Mouse (Mus musculus) stomach, postnatal 0 days (tissue): ENCODE measurements around the gene Yipf2. TPM values are rescaled to one million over a fixed set of nuclear protein-coding genes. Genes with fewer than 3 reads are reported as not detected.

Source experiments
- ATAC-seq: fragments of 200-750 bp; cut with Nextera tagmentation; 2 replicates; pipeline ENCODE4 v1.8.0; 2017; ENCODE audit not compliant: low FRiP score, low TSS enrichment
- DNase-seq: peaks from one replicate; pipeline ENCODE4 v3.0.0-alpha.2; 2016; ENCODE audit warnings: low spot score
- H3K27ac ChIP-seq: fragments of 300-500 bp; sonication (generic); replicated peaks from 2 replicates; pipeline ENCODE4 v1.5.1; 2014; ENCODE audit warnings: mild to moderate bottlenecking, control low read depth
- H3K27me3 ChIP-seq: fragments of 300-500 bp; sonication (generic); 2 replicates; pipeline ENCODE4 v1.6.1; 2014; ENCODE audit warnings: low read length; ENCODE audit not compliant: control insufficient read depth, insufficient read depth
- H3K36me3 ChIP-seq: fragments of 300-500 bp; sonication (generic); 2 replicates; pipeline ENCODE4 v1.6.1; 2014; ENCODE audit warnings: low read length, mixed read lengths; ENCODE audit not compliant: control insufficient read depth, insufficient read depth
- H3K4me1 ChIP-seq: fragments of 300-500 bp; sonication (generic); replicated peaks from 2 replicates; pipeline ENCODE4 v1.6.1; 2014; ENCODE audit warnings: antibody characterized with exemption; ENCODE audit not compliant: control insufficient read depth, insufficient read depth
- H3K4me2 ChIP-seq: fragments of 300-500 bp; sonication (generic); replicated peaks from 2 replicates; pipeline ENCODE4 v1.6.1; 2014; ENCODE audit warnings: low read depth, mild to moderate bottlenecking, control low read depth, moderate library complexity
- H3K4me3 ChIP-seq: fragments of 300-500 bp; sonication (generic); 2 replicates; pipeline ENCODE4 v1.5.1; 2014; ENCODE audit warnings: low read depth, low read length, control low read depth
- H3K9ac ChIP-seq: fragments of 300-500 bp; sonication (generic); 2 replicates; pipeline ENCODE4 v1.6.1; 2014; ENCODE audit warnings: mild to moderate bottlenecking, low read length, control low read depth, mixed read lengths
- H3K9me3 ChIP-seq: fragments of 300-500 bp; sonication (generic); 2 replicates; pipeline ENCODE4 v1.6.1; 2016; ENCODE audit warnings: low read length; ENCODE audit not compliant: control insufficient read depth
- CTCF ChIP-seq: IDR thresholded peaks from 2 replicates; pipeline ENCODE4 v1.5.1; 2016; ENCODE audit warnings: antibody characterized with exemption, low read depth, mild to moderate bottlenecking, moderate library complexity
- EP300 ChIP-seq: optimal IDR thresholded peaks from 2 replicates; pipeline ENCODE3; 2016; ENCODE audit warnings: antibody characterized with exemption
- WGBS: fragments of 180-500 bp; shearing (Covaris S2); extraction: QIAGEN DNeasy Blood & Tissue Kit; methylation state at CpG from one replicate; pipeline ENCODE4 v1.1.7; 2014; 5-methylcytosine and 5-hydroxymethylcytosine counted together
- polyA plus RNA-seq: library from polyadenylated mRNA; unstranded; fragments of >200 nt; fragmentation: Nextera tagmentation; extraction: Ambion mirVana; gene quantifications from 2 replicates; pipeline ENCODE4 v1.2.1, GENCODE M21; 2015

Yipf2 gene
- polyA plus RNA-seq, 1 experiment from 2014 or later, result 22.5 TPM

DNA sequence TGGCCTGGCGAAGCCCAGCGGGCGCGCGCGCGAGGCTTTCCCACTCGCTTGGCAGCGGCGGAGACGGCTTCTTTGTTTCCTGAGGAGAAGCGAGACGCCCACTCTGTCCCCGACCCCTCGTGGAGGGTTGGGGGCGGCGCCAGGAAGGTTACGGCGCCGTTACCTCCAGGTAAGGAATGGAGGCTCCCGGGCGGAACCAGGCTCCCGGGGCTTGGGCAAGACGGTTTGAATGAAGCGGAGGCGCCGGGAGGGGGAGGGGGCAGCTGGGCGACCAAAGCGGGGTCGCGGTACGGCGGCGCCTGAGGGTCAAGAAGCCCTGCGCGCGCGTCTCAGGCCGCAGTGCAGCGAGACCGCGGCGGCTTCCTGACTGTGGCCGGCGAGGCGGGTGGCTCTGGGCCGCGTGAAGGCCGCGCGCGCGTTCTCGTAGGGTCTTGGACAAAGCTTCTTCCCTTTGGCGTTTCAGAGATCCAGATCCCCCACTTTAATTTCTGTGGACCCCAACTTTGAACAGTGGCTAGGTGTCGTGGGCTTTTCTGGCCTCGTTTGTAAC lies 23.7 kb upstream of the Yipf2 start:
- no peaks in the 10 kb centered on the region for H3K9me3 ChIP-seq
- ATAC-seq, result peak; percentile 64
- under 1% methylated on average over 49 of the region's 57 CpGs for WGBS

DNA sequence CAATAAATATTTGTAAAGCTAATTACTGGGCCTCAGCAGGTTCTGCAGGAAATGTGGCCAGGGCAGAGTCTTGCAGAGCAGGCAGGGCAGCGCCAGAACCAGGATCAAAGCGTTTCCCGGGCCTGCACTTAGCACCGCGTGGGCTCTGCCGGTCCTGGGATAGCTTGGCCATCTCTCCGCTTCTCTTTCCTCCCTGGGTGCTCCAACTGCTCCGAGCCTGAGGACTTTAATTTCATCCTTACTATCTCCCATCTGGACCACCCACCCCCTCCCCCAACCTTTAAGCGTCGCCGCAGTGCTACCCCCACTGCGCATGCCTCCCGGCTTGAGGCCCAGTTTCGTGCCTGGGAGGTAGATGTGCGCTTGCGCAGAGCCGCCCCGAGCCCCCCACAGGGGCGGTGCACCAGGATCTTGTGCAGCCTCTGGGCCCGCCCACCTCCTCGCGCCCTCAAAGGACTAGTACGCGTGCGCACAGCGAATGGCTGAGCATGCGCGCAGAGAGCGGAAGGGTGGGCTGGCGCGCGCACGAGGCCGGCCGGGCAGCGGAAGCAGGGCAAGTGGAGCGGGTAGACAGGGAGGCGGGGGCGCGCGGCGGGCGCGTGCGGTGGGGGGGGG lies 23.1 kb upstream of the Yipf2 start, which contains the start of gene Smarca4:
Gene Smarca4 (plus strand): TSS at position 553 of the 615 bp plus-strand sequence.
- Histone ChIP-seq H3K27ac (peak within 1 kb of the TSS; percentile 98), H3K4me3 (peak within 1 kb of the TSS; percentile 84), H3K4me1 (no peaks in the 10 kb centered on the region; the same call in 1 of the 2 replicates), H3K4me2 (peak within 1 kb of the TSS; percentile 64), H3K36me3 (no peaks in the 10 kb centered on the region), H3K27me3 (no peaks in the 10 kb centered on the region), H3K9me3 (no peaks in the 10 kb centered on the region), H3K9ac (peak within 1 kb of the TSS; percentile 94)
- TF ChIP-seq EP300, result no peak
- TF ChIP-seq CTCF, result no peak; the same call in 1 of the 2 replicates
- peak; percentile 96 for ATAC-seq
- 1% methylated on average over 37 of the region's 45 CpGs for WGBS
- DNase-seq, result peak; percentile 99

More for the DNA sequence above, 23.7 kb upstream of the Yipf2 start:
- Histone ChIP-seq H3K4me3 (peak overlapping the region; percentile 84), H3K9ac (peak overlapping the region; percentile 94), H3K36me3 (no peaks in the 10 kb centered on the region), H3K4me2 (peak overlapping the region; percentile 64), H3K27ac (peak overlapping the region; percentile 98), H3K4me1 (no peaks in the 10 kb centered on the region; the same call in 1 of the 2 replicates), H3K27me3 (no peaks in the 10 kb centered on the region)
- TF ChIP-seq CTCF (no peak), EP300 (no peak)
- peak; percentile 83 for DNase-seq

DNA sequence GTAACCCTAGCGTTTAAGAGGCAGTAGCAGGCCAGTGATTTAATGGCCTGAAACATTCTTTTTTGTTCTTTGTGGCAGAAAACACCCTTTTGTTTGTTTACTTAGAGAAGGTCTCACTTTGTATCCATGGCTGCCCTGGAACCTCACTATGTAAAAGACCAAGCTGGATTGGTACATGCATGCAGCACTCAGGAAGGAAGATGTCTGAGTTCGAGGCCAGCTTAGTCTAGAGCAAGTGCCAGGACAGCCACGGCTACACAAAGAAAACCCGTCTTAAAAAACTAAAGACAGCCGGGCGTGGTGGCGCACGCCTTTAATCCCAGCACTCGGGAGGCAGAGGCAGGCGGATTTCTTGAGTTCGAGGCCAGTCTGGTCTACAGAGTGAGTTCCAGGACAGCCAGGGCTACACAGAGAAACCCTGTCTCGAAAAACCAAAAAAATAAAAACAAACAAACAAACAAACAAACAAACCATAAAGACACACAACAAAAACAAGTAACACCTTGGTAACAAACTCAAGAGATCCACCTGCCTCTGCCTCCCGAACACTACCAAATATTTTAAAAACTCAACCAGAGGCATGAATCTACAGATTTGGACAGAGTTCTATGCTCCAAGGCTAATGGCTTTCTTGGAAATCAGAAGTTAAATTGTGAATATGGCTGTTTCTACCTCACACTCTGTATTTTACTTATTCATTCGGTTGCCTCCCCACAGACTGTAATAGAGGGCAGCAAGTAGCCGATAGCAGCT lies 22.4 kb upstream of the Yipf2 start:
- no peaks in the 10 kb centered on the region for H3K9me3 ChIP-seq
- WGBS, result 66% methylated on average over 15 of the region's 15 CpGs
- no peaks in the 10 kb centered on the region; the same call in 1 of the 2 replicates for H3K4me1 ChIP-seq
- TF ChIP-seq EP300, result no peak
- no peak for TF ChIP-seq CTCF
- no peaks in the 10 kb centered on the region for H3K36me3 ChIP-seq
- H3K27ac ChIP-seq, result peak overlapping the region; percentile 98
- peak overlapping the region; percentile 84 for H3K4me3 ChIP-seq
- peak overlapping the region; percentile 67 for H3K9ac ChIP-seq
- no peaks in the 10 kb centered on the region for H3K27me3 ChIP-seq
- peak overlapping the region; percentile 64 for H3K4me2 ChIP-seq
- DNase-seq (no peak), ATAC-seq (no peak)

DNA sequence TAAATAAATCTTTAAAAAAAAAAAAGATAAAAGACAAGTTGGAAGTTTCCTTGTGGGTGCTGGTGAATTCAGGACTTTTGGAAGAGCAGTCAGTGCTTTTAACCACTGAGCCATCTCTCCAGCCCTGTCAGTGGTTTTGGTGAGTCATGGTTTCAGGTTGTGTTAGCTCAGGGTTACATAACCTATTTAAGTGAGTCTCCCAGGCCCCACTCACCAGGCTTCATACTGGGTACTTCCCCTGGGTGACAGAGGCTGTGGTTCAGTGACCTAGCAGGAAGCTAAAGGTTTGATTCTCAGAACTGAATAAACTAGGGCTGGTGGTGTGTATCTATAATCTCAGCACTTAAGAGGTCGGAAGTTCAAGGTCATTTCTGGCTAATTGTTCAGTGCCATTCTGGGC lies 17.2 kb upstream of the Yipf2 start:
- WGBS, result 91% methylated on average over 1 of the region's 1 CpGs
- no peaks in the 10 kb centered on the region for H3K36me3 ChIP-seq
- H3K9me3 ChIP-seq, result no peaks in the 10 kb centered on the region
- ATAC-seq (peak; percentile 80), DNase-seq (no peak)
- TF ChIP-seq EP300 (no peak), CTCF (no peak)
- H3K27me3 ChIP-seq, result no peaks in the 10 kb centered on the region
- no peak overlapping the region for H3K9ac ChIP-seq
- no peak overlapping the region for H3K4me2 ChIP-seq
- no peak overlapping the region for H3K27ac ChIP-seq
- no peak overlapping the region for H3K4me3 ChIP-seq
- H3K4me1 ChIP-seq, result no peaks in the 10 kb centered on the region

DNA sequence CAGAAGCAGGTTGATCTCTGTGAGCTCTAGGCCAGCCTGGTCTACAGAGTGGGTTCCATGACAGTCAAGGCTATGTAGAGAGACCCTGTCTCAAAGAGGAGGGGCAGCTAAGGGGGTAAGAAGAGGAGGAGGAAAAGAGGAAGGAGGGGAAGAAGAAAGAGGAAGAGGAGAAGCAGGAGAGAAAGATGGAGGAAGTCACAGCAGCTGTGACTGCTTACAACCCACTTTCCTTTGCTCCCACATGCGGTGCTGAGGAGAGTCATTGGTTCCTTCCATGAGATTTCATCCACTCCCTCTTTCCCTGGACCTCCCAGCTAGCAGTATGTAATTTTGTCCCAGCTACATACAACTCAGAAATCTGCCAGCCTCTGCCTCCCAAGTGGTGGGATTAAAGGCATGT lies 14.0 kb upstream of the Yipf2 start:
- no peak for ATAC-seq
- Histone ChIP-seq H3K36me3 (no peaks in the 10 kb centered on the region), H3K27me3 (no peaks in the 10 kb centered on the region), H3K4me1 (no peaks in the 10 kb centered on the region), H3K4me3 (no peak overlapping the region), H3K9me3 (no peaks in the 10 kb centered on the region), H3K9ac (no peak overlapping the region), H3K4me2 (no peak overlapping the region), H3K27ac (no peak overlapping the region)
- 79% methylated on average over 1 of the region's 1 CpGs for WGBS
- no peak for DNase-seq
- TF ChIP-seq EP300, result no peak
